Mouse (Mus musculus) myocyte (in vitro differentiated cells): ENCODE results near the gene ccdc198. TPM values are rescaled to one million over a fixed set of nuclear protein-coding genes. Genes with fewer than 3 reads are reported as not detected.
"Not testable (repeated sequence)": the region's sequence is repeated elsewhere in the genome, so short reads cannot be mapped to it uniquely, and the experiment has no call there.

Experiments
- H3K27me3 ChIP-seq: one replicate; pipeline ENCODE4 v1.6.1; 2011; ENCODE audit not compliant: control insufficient read depth, insufficient read depth, insufficient read length
- H3K36me3 ChIP-seq: one replicate; pipeline ENCODE4 v1.6.1; 2011; ENCODE audit not compliant: control insufficient read depth, insufficient read depth
- H3K4me2 ChIP-seq: one replicate; pipeline ENCODE4 v1.6.1; 2011; ENCODE audit warnings: low read depth, control low read depth
- H3K4me3 ChIP-seq: one replicate; pipeline ENCODE4 v1.5.1; 2011; ENCODE audit warnings: mild to moderate bottlenecking, control low read depth, moderate library complexity
- H3K79me2 ChIP-seq: one replicate; pipeline ENCODE4 v1.6.1; 2011; ENCODE audit not compliant: control insufficient read depth, insufficient read depth
- H3ac ChIP-seq: one replicate; pipeline ENCODE4 v1.6.1; 2011; ENCODE audit not compliant: control insufficient read depth, insufficient read length
- CEBPB ChIP-seq: IDR thresholded peaks from 2 replicates; pipeline ENCODE4 v1.6.1; 2011; ENCODE audit warnings: mild to moderate bottlenecking, moderate library complexity; ENCODE audit not compliant: poor library complexity, insufficient read depth, severe bottlenecking
- E2F4 ChIP-seq: IDR thresholded peaks from one replicate; pipeline ENCODE4 v1.6.1; 2011; ENCODE audit warnings: mild to moderate bottlenecking, control low read depth, moderate library complexity; ENCODE audit not compliant: insufficient read depth
- MAX ChIP-seq: IDR thresholded peaks from one replicate; pipeline ENCODE4 v1.6.1; 2011; ENCODE audit warnings: low read depth, mild to moderate bottlenecking, control low read depth
- MYOD1 ChIP-seq, 3 experiments: IDR thresholded peaks; one replicate each; pipeline ENCODE4 v1.6.1; 2011; ENCODE audit warnings: control low read depth in 2 of 3, low read depth in 2 of 3, mild to moderate bottlenecking in 2 of 3, moderate library complexity in 1 of 3; ENCODE audit not compliant: insufficient read length in 2 of 3, control insufficient read depth in 1 of 3
- MYOG ChIP-seq, 3 experiments: IDR thresholded peaks; one replicate each; pipeline ENCODE4 v1.6.1; 2011; ENCODE audit warnings: control low read depth in 2 of 3, low read depth in 2 of 3, mild to moderate bottlenecking in 2 of 3; ENCODE audit not compliant: insufficient read length in 2 of 3, control insufficient read depth in 1 of 3, insufficient read depth in 1 of 3
- POLR2A ChIP-seq: IDR thresholded peaks from one replicate; pipeline ENCODE4 v1.6.1; 2011; ENCODE audit warnings: low read depth, mild to moderate bottlenecking, control low read depth, moderate library complexity; ENCODE audit not compliant: insufficient read length
- POLR2AphosphoS2 ChIP-seq: IDR thresholded peaks from one replicate; pipeline ENCODE4 v1.6.1; 2011; ENCODE audit warnings: low read depth, control low read depth; ENCODE audit not compliant: insufficient read length
- REST ChIP-seq: IDR thresholded peaks from one replicate; pipeline ENCODE4 v1.6.1; 2011; ENCODE audit warnings: mild to moderate bottlenecking, control low read depth, moderate library complexity; ENCODE audit not compliant: insufficient read depth, insufficient read length
- SRF ChIP-seq: IDR thresholded peaks from one replicate; pipeline ENCODE4 v1.6.1; 2011; ENCODE audit warnings: low read depth; ENCODE audit not compliant: control insufficient read depth, insufficient read length
- TCF12 ChIP-seq: IDR thresholded peaks from one replicate; pipeline ENCODE4 v1.6.1; 2011; ENCODE audit warnings: mild to moderate bottlenecking, control low read depth; ENCODE audit not compliant: poor library complexity, insufficient read depth, severe bottlenecking
- TCF3 ChIP-seq: IDR thresholded peaks from one replicate; pipeline ENCODE4 v1.6.1; 2011; ENCODE audit warnings: low read depth, control low read depth; ENCODE audit not compliant: insufficient read length
- USF1 ChIP-seq: IDR thresholded peaks from one replicate; pipeline ENCODE4 v1.6.1; 2011; ENCODE audit warnings: low read depth, mild to moderate bottlenecking, control low read depth, moderate library complexity
- polyA plus RNA-seq: library from polyadenylated mRNA; unstranded; fragments of >200 nt; fragmentation: generic; extraction: Trizol; gene quantifications from one replicate; pipeline ENCODE4 v1.2.1, GENCODE M21; 2012; ENCODE audit warnings: missing spikeins

The ccdc198 gene
- polyA plus RNA-seq, 1 experiment, result not detected

DNA sequence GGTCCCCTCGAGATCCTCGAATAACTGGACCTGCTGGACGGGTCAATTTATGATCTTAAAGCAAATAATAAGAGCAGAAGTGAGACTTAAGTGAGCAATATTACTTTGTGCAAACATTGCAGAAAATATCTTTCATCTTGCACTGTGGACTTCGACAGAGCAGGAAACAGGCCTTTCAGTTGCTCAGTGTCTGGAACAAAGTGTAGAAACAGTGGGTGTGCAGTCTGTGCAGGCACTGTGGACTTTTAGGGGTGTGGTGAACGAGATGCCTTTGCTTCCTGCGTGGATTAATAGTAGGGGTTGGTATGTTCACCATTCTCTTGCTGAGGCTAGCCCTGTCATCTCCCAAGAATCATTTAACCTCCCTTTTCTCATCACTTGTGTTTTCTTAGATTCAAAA, 33.6 kb upstream of the ccdc198 start:
- no peak for TF ChIP-seq POLR2AphosphoS2
- no peak for TF ChIP-seq USF1
- no peak for TF ChIP-seq MYOG (IDR thresholded peaks at IDR 0.05; ENCODE audit: control insufficient read depth in 1 of 3, insufficient read depth in 1 of 3, insufficient read length in 2 of 3, low read depth in 2 of 3)
- TF ChIP-seq MYOD1 (IDR thresholded peaks at IDR 0.05; ENCODE audit: control insufficient read depth in 1 of 3, insufficient read length in 2 of 3, low read depth in 2 of 3), result no peak
- no peak for TF ChIP-seq POLR2A
- no peak for TF ChIP-seq E2F4
- TF ChIP-seq TCF12, result no peak
- no peak for TF ChIP-seq SRF
- TF ChIP-seq CEBPB, result no peak
- H3K36me3 ChIP-seq, result no peaks in the 10 kb centered on the region
- no peak overlapping the region for H3K4me2 ChIP-seq
- no peaks in the 10 kb centered on the region for H3K27me3 ChIP-seq
- no peak overlapping the region for H3K4me3 ChIP-seq
- H3K79me2 ChIP-seq, result no peaks in the 10 kb centered on the region
- no peak overlapping the region for H3ac ChIP-seq

DNA sequence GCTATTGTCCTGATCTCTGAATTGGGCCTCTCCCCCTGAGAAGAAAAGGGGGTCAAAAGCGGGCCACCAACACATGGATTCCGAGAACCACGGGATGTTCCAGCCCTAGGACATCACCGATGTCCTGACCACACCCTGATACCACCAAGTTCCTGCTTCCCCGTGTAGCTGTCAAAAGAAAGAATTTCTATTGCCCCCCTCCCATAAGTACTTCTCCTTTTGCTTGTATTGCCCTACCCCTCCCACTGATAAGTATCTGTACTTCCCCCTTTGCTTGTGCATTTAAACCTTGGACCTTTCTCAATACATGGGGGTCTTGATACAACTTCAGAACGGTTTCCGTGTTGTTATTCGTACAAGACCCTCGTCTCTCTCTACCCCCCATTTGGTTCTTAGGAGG, 33.2 kb upstream of the ccdc198 start:
- H3ac ChIP-seq, H3K79me2 ChIP-seq, H3K36me3 ChIP-seq, H3K4me2 ChIP-seq, H3K4me3 ChIP-seq, H3K27me3 ChIP-seq: not testable (repeated sequence)

DNA sequence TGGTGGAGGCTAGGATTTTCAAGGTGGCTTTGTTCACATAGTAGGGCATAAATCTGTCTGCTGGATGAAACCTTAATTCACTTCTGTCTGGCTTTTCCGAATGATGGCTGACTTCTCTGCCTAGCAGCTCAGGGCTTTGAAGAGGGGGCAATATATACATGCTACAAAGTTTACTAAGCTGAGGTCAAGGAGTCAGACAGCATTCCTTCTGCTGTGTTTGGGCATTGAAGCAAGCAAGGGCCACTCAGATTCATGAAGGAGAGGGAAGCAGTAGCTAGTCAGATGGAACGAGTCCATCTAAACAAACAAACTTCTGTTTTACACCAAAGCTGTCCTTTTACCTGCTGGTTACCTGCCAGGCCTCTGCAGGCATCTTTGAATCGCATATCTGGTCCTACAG, 32.4 kb upstream of the ccdc198 start:
- H3K27me3 ChIP-seq, result no peaks in the 10 kb centered on the region
- no peaks in the 10 kb centered on the region for H3K36me3 ChIP-seq
- H3K79me2 ChIP-seq, result no peaks in the 10 kb centered on the region
- H3K4me3 ChIP-seq, result no peak overlapping the region
- TF ChIP-seq MAX (no peak), REST (no peak), TCF3 (no peak), CEBPB (no peak), POLR2A (no peak)
- no peak overlapping the region for H3ac ChIP-seq
- H3K4me2 ChIP-seq, result no peak overlapping the region

DNA sequence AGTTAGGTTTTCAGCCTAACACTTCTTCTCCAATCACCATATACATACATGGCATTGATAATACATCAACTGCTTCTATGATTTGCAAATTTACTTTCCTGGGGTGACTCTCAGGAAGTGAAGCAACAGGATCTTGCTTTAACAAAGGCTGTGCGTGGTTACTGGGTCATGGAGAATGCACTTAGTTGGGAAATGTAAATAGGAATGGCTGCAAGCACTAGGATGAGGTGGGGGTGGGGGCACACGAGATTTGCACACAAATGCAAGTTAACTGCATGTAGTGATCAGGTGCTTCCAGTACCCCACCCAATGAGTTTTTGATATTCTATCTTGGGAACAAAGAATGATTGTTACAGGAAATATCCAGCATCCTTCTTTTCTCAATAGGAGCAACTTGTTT, 30.1 kb upstream of the ccdc198 start:
- no peaks in the 10 kb centered on the region for H3K27me3 ChIP-seq
- no peak overlapping the region for H3K4me3 ChIP-seq
- H3K36me3 ChIP-seq, result no peaks in the 10 kb centered on the region
- no peaks in the 10 kb centered on the region for H3K79me2 ChIP-seq
- no peak overlapping the region for H3ac ChIP-seq
- TF ChIP-seq TCF12 (no peak), CEBPB (no peak), REST (no peak), POLR2A (no peak), POLR2AphosphoS2 (no peak), MYOD1 (IDR thresholded peaks at IDR 0.05; ENCODE audit: control insufficient read depth in 1 of 3, insufficient read length in 2 of 3, low read depth in 2 of 3) (no peak), TCF3 (no peak), E2F4 (no peak), MAX (no peak), SRF (no peak), USF1 (no peak), MYOG (IDR thresholded peaks at IDR 0.05; ENCODE audit: control insufficient read depth in 1 of 3, insufficient read depth in 1 of 3, insufficient read length in 2 of 3, low read depth in 2 of 3) (no peak)
- no peak overlapping the region for H3K4me2 ChIP-seq

DNA sequence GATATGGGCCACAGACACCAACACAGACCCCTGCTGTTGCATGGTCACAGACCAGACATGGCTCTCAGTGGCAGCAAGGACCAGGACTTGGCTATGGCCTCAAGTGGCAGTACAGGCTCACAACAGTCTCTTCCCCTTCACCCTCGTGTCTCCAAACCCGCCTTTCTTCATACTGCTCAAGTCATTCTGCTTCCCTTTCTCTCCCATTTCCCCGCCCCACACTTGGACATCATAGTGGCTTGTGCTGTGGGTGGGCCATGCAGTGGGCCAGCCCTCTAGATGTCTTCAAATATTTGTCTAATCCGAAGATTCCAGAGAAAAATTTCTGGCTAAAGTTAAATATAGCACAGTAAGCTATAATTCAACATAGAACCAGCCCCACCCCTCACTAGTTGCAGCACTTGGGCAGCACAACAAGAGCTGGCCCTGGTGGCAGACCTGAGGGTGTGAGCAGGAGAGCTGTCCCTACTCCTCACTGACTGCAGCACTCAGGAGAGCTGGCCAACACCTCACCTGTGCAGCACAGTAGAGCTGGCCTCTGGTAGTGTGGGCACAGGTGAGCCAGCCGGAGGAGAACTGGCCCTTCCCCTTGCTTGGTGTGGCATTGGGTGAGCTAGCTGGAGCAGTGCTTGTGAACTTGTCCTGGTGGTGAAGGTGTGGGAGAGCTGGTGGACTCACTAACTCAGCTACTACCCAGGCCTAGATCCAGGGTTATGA, 20.2 kb upstream of the ccdc198 start:
- H3K79me2 ChIP-seq, result no peaks in the 10 kb centered on the region
- H3K4me2 ChIP-seq, result no peak overlapping the region
- H3ac ChIP-seq, result no peak overlapping the region
- no peak for TF ChIP-seq E2F4
- TF ChIP-seq CEBPB, result no peak
- no peak for TF ChIP-seq POLR2A
- no peak for TF ChIP-seq MYOD1 (IDR thresholded peaks at IDR 0.05; ENCODE audit: control insufficient read depth in 1 of 3, insufficient read length in 2 of 3, low read depth in 2 of 3)
- no peak for TF ChIP-seq MYOG (IDR thresholded peaks at IDR 0.05; ENCODE audit: control insufficient read depth in 1 of 3, insufficient read depth in 1 of 3, insufficient read length in 2 of 3, low read depth in 2 of 3)
- TF ChIP-seq SRF, result no peak
- TF ChIP-seq USF1, result no peak
- no peak for TF ChIP-seq TCF3
- no peak for TF ChIP-seq POLR2AphosphoS2
- no peak for TF ChIP-seq REST
- no peak for TF ChIP-seq TCF12
- no peak for TF ChIP-seq MAX
- no peaks in the 10 kb centered on the region for H3K36me3 ChIP-seq
- no peak overlapping the region for H3K4me3 ChIP-seq
- no peaks in the 10 kb centered on the region for H3K27me3 ChIP-seq
